Mouse (Mus musculus): ENCODE data around the gene Sez6l2. TPM values are rescaled to one million over a fixed set of nuclear protein-coding genes. Genes with fewer than 3 reads are reported as not detected.

The Sez6l2 gene
- polyA plus RNA-seq, 1 experiment, result 3.7 TPM

- no peaks in the 10 kb centered on the region for H3K27me3 ChIP-seq (ENCODE audit: control insufficient read depth, insufficient read depth, low read length)
- peak; percentile 95 for DNase-seq
- no peaks in the 10 kb centered on the region for H3K36me3 ChIP-seq (ENCODE audit: control insufficient read depth, insufficient read depth, low read length)
- 2% methylated on average over 39 of the region's 39 CpGs for WGBS
- TF ChIP-seq CTCF (IDR thresholded peaks at IDR 0.05; ENCODE audit: borderline replicate concordance, control insufficient read depth, extremely low read depth, insufficient read depth, low read length, poor library complexity) (peak; percentile 99), POLR2A (IDR thresholded peaks at IDR 0.05; ENCODE audit: control insufficient read depth, extremely low read depth, insufficient read depth, low read length, poor library complexity) (peak; percentile 84)
- peak within 1 kb of the TSS; percentile 82 for H3K27ac ChIP-seq (ENCODE audit: control insufficient read depth, insufficient read depth, low read length)
- H3K4me3 ChIP-seq (ENCODE audit: control insufficient read depth, insufficient read depth, low read length), result peak within 1 kb of the TSS; percentile 85
- H3K4me1 ChIP-seq (replicated peaks; ENCODE audit: control insufficient read depth, insufficient read depth, low read length), result peaks cover 70% of the 10 kb centered on the region
Measured at GRCm38 (mm10) chr7:127016971-127017949, 66.9 kb downstream of the Sez6l2 start, which contains the start of gene Pagr1a. Pagr1a (minus strand) TSS chr7:127017352.

- H3K27ac ChIP-seq (ENCODE audit: control insufficient read depth, insufficient read depth, low read length), result peak overlapping the region; percentile 73
Measured at GRCm38 (mm10) chr7:127017950-127018345, 67.6 kb downstream of the Sez6l2 start.

GRCm38 (mm10) chr7:127018416-127019305 lies 68.3 kb downstream of the Sez6l2 start:
- DNase-seq, result no peak
- H3K27ac ChIP-seq (ENCODE audit: control insufficient read depth, insufficient read depth, low read length), result peak overlapping the region; percentile 73; the same call in 1 of the 2 replicates
- H3K4me1 ChIP-seq (replicated peaks; ENCODE audit: control insufficient read depth, insufficient read depth, low read length), result peaks cover 79% of the 10 kb centered on the region

More at GRCm38 (mm10) chr7:127017950-127018345, 67.6 kb downstream of the Sez6l2 start:
- WGBS, result 88% methylated on average over 6 of the region's 6 CpGs
- Histone ChIP-seq H3K4me3 (ENCODE audit: control insufficient read depth, insufficient read depth, low read length) (no peak overlapping the region), H3K36me3 (ENCODE audit: control insufficient read depth, insufficient read depth, low read length) (peaks cover 6% of the 10 kb centered on the region; the same call in 1 of the 2 replicates), H3K4me1 (replicated peaks; ENCODE audit: control insufficient read depth, insufficient read depth, low read length) (peaks cover 77% of the 10 kb centered on the region), H3K27me3 (ENCODE audit: control insufficient read depth, insufficient read depth, low read length) (no peaks in the 10 kb centered on the region)
- TF ChIP-seq POLR2A (IDR thresholded peaks at IDR 0.05; ENCODE audit: control insufficient read depth, extremely low read depth, insufficient read depth, low read length, poor library complexity) (no peak), CTCF (IDR thresholded peaks at IDR 0.05; ENCODE audit: borderline replicate concordance, control insufficient read depth, extremely low read depth, insufficient read depth, low read length, poor library complexity) (no peak)
- no peak for DNase-seq

GRCm38 (mm10) chr7:127019306-127019960 lies 69.1 kb downstream of the Sez6l2 start:
- Histone ChIP-seq H3K36me3 (ENCODE audit: control insufficient read depth, insufficient read depth, low read length) (peaks cover 7% of the 10 kb centered on the region; the same call in 1 of the 2 replicates), H3K27me3 (ENCODE audit: control insufficient read depth, insufficient read depth, low read length) (no peaks in the 10 kb centered on the region), H3K4me1 (replicated peaks; ENCODE audit: control insufficient read depth, insufficient read depth, low read length) (peaks cover 80% of the 10 kb centered on the region), H3K4me3 (ENCODE audit: control insufficient read depth, insufficient read depth, low read length) (no peak overlapping the region), H3K27ac (ENCODE audit: control insufficient read depth, insufficient read depth, low read length) (no peak overlapping the region)
- TF ChIP-seq CTCF (IDR thresholded peaks at IDR 0.05; ENCODE audit: borderline replicate concordance, control insufficient read depth, extremely low read depth, insufficient read depth, low read length, poor library complexity), result no peak
- no peak for TF ChIP-seq POLR2A (IDR thresholded peaks at IDR 0.05; ENCODE audit: control insufficient read depth, extremely low read depth, insufficient read depth, low read length, poor library complexity)
- 89% methylated on average over 14 of the region's 14 CpGs for WGBS
- DNase-seq, result no peak

More at GRCm38 (mm10) chr7:127018416-127019305, 68.3 kb downstream of the Sez6l2 start:
- peaks cover 7% of the 10 kb centered on the region; the same call in 1 of the 2 replicates for H3K36me3 ChIP-seq (ENCODE audit: control insufficient read depth, insufficient read depth, low read length)
- TF ChIP-seq POLR2A (IDR thresholded peaks at IDR 0.05; ENCODE audit: control insufficient read depth, extremely low read depth, insufficient read depth, low read length, poor library complexity) (no peak), CTCF (IDR thresholded peaks at IDR 0.05; ENCODE audit: borderline replicate concordance, control insufficient read depth, extremely low read depth, insufficient read depth, low read length, poor library complexity) (no peak)
- H3K27me3 ChIP-seq (ENCODE audit: control insufficient read depth, insufficient read depth, low read length), result no peaks in the 10 kb centered on the region
- H3K4me3 ChIP-seq (ENCODE audit: control insufficient read depth, insufficient read depth, low read length), result no peak overlapping the region
- WGBS, result 93% methylated on average over 15 of the region's 15 CpGs

- H3K4me3 ChIP-seq (ENCODE audit: control insufficient read depth, insufficient read depth, low read length), result no peak overlapping the region
- TF ChIP-seq CTCF (IDR thresholded peaks at IDR 0.05; ENCODE audit: borderline replicate concordance, control insufficient read depth, extremely low read depth, insufficient read depth, low read length, poor library complexity), result no peak
- no peak for TF ChIP-seq POLR2A (IDR thresholded peaks at IDR 0.05; ENCODE audit: control insufficient read depth, extremely low read depth, insufficient read depth, low read length, poor library complexity)
- no peak for DNase-seq
- peaks cover 7% of the 10 kb centered on the region; the same call in 1 of the 2 replicates for H3K36me3 ChIP-seq (ENCODE audit: control insufficient read depth, insufficient read depth, low read length)
- 80% methylated on average over 3 of the region's 3 CpGs for WGBS
- no peak overlapping the region for H3K27ac ChIP-seq (ENCODE audit: control insufficient read depth, insufficient read depth, low read length)
- peaks cover 78% of the 10 kb centered on the region for H3K4me1 ChIP-seq (replicated peaks; ENCODE audit: control insufficient read depth, insufficient read depth, low read length)
- no peaks in the 10 kb centered on the region for H3K27me3 ChIP-seq (ENCODE audit: control insufficient read depth, insufficient read depth, low read length)
Measured at GRCm38 (mm10) chr7:127020031-127020430, 69.7 kb downstream of the Sez6l2 start.

Other genes with a start within 250 kb of the Sez6l2 start
- gene Coro1a, start 242.8 kb upstream of the Sez6l2 start, polyA plus RNA-seq (2012; rRNA removed), result 2,939 and 3,162 TPM in 2 replicates
- gene Mapk3, start 191.0 kb upstream of the Sez6l2 start, polyA plus RNA-seq (2012; rRNA removed), result 130 and 131 TPM in 2 replicates
- 15.7 and 106 TPM in 2 replicates for gene Gdpd3, start 184.2 kb upstream of the Sez6l2 start, polyA plus RNA-seq (2012; rRNA removed)
- 622 and 685 TPM in 2 replicates for gene Ypel3, start 173.6 kb upstream of the Sez6l2 start, polyA plus RNA-seq (2012; rRNA removed)
- 25.0 and 37.9 TPM in 2 replicates for gene Tbx6, start 169.1 kb upstream of the Sez6l2 start, polyA plus RNA-seq (2012; rRNA removed)
- 460 and 482 TPM in 2 replicates for gene Ppp4c, start 158.1 kb upstream of the Sez6l2 start, polyA plus RNA-seq (2012; rRNA removed)
- 2.9 and 3.3 TPM in 2 replicates for gene Fam57b, start 152.9 kb upstream of the Sez6l2 start, polyA plus RNA-seq (2012; rRNA removed)
- not detected in 2 replicates for gene 4930451I11Rik, start 118.9 kb upstream of the Sez6l2 start, polyA plus RNA-seq (2012; rRNA removed)
- gene Doc2a, start 103.1 kb upstream of the Sez6l2 start, polyA plus RNA-seq (2012; rRNA removed), result 0.12 and 0.13 TPM in 2 replicates
- 18.7 and 24.6 TPM in 2 replicates for gene Hirip3, start 88.6 kb upstream of the Sez6l2 start, polyA plus RNA-seq (2012; rRNA removed)
- gene Ino80e, start 88.2 kb upstream of the Sez6l2 start, polyA plus RNA-seq (2012; rRNA removed), result 120 and 122 TPM in 2 replicates
- 182 and 198 TPM in 2 replicates for gene Taok2, start 65.9 kb upstream of the Sez6l2 start, polyA plus RNA-seq (2012; rRNA removed)
- gene Tmem219, start 27.6 kb upstream of the Sez6l2 start, polyA plus RNA-seq (2012; rRNA removed), result 87.7 and 94.7 TPM in 2 replicates
- gene Kctd13, start 21.7 kb upstream of the Sez6l2 start, polyA plus RNA-seq (2012; rRNA removed), result 38.8 and 42.4 TPM in 2 replicates
- 0.33 and 0.35 TPM in 2 replicates for gene Asphd1, start 981 bp upstream of the Sez6l2 start, polyA plus RNA-seq (2012; rRNA removed)
- 280 and 294 TPM in 2 replicates for gene Cdipt, start 25.4 kb downstream of the Sez6l2 start, polyA plus RNA-seq (2012; rRNA removed)
- gene Cdiptos, start 25.5 kb downstream of the Sez6l2 start, polyA plus RNA-seq (2012; rRNA removed), result 0.34 and 1.0 TPM in 2 replicates
- 42.5 and 64.9 TPM in 2 replicates for gene Mvp, start 64.1 kb downstream of the Sez6l2 start, polyA plus RNA-seq (2012; rRNA removed)
- gene Pagr1b, start 65.9 kb downstream of the Sez6l2 start, polyA plus RNA-seq (2012; rRNA removed), result 5.4 and 6.2 TPM in 2 replicates
- 11.9 and 12.7 TPM in 2 replicates for gene Pagr1a, start 66.8 kb downstream of the Sez6l2 start, polyA plus RNA-seq (2012; rRNA removed)
- gene Gm42742, start 70.5 kb downstream of the Sez6l2 start, polyA plus RNA-seq (2012; rRNA removed), result 103 and 113 TPM in 2 replicates
- 49.7 and 53.1 TPM in 2 replicates for gene Prrt2, start 70.6 kb downstream of the Sez6l2 start, polyA plus RNA-seq (2012; rRNA removed)
- 954 and 1,846 TPM in 2 replicates for gene Maz, start 76.5 kb downstream of the Sez6l2 start, polyA plus RNA-seq (2012; rRNA removed)
- 50.5 and 66.8 TPM in 2 replicates for gene Kif22, start 91.9 kb downstream of the Sez6l2 start, polyA plus RNA-seq (2012; rRNA removed)
- gene Zg16, start 136.8 kb downstream of the Sez6l2 start, polyA plus RNA-seq (2012; rRNA removed), result 0.73 and 1.2 TPM in 2 replicates
- 518 and 532 TPM in 2 replicates for gene AI467606, start 140.8 kb downstream of the Sez6l2 start, polyA plus RNA-seq (2012; rRNA removed)
- gene Qprt, start 171.7 kb downstream of the Sez6l2 start, polyA plus RNA-seq (2012; rRNA removed), result 8.0 and 10.1 TPM in 2 replicates
- gene Spn, start 187.3 kb downstream of the Sez6l2 start, polyA plus RNA-seq (2012; rRNA removed), result 135 and 157 TPM in 2 replicates
- gene Cd2bp2, start 245.5 kb downstream of the Sez6l2 start, polyA plus RNA-seq (2012; rRNA removed), result 63.4 and 67.2 TPM in 2 replicates